Mouse (Mus musculus) cerebellum, postnatal 25 days (tissue): ENCODE results near the gene Slc27a3.

Experiments
- DNase-seq, 2 experiments: peaks; one replicate each; pipeline ENCODE4 v3.0.0; 2021; ENCODE audit warnings: mixed read lengths in 2 of 2

The Slc27a3 gene

GRCm38 (mm10) chr3:90335517-90335916 is 54.2 kb downstream of the Slc27a3 start:
- DNase-seq = no peak
